In the genomic region with DNA sequence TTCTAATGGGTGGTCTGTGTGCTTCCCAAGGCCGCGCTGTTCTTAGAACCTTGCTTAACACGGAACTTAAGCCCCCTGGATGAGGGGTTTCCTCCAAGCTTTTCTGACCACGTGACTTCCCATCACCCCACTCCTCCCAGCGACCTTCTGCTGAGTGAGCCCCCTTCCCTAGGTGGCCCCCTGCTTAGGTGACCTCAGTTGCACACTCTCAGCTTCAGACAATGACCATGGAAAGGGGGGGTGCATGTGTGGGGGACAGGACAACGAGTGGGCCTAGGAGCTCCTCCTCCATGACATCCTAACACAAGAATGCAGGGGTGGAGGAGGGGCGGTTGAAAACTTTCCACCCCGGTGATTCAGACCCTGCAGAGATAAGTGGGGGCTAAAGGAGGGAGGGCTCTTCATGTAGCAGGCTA, we compare ENCODE assay signal across 8 mouse cellular contexts. TPM values are rescaled to one million over a fixed set of nuclear protein-coding genes. Genes with fewer than 3 reads are reported as not detected.
DNase-seq lines count a peak whose midpoint lies in the region; ATAC-seq and TF ChIP-seq lines count a peak whose summit lies in the region.

No protein-coding gene starts in this region.

- DNase-seq in gastrocnemius, adult 2 months, result peak; percentile 60
- DNase-seq in gastrocnemius, postnatal 36 days, result no peak
- DNase-seq in embryo, embryonic 10 days (ENCODE audit: low spot score), result peak; percentile 69
- peak; percentile 90 for DNase-seq in heart, postnatal 4 days
- peak in 1 of 3 experiments; percentile 16 for DNase-seq in liver, embryonic 14.5 days (ENCODE audit: low read depth in 3 of 3, low spot score in 3 of 3)
- no peak for DNase-seq in cerebellum, postnatal 36 days
- no peak for DNase-seq in cerebellum, adult 9-10 months

- H3K9ac ChIP-seq in liver, embryonic 14.5 days (replicated peaks), result no peak overlapping the region
- H3K9ac ChIP-seq in stomach, embryonic 16.5 days (ENCODE audit: low read length), result no peak overlapping the region; the same call in 1 of the 2 replicates

- TF ChIP-seq CTCF in gastrocnemius, adult 2 months (IDR thresholded peaks at IDR 0.05), result no peak
- TF ChIP-seq CTCF in liver, embryonic 14.5 days (IDR thresholded peaks at IDR 0.05; ENCODE audit: low read depth), result no peak

- no peak for TF ChIP-seq EP300 in liver, embryonic 14.5 days (IDR thresholded peaks at IDR 0.05; ENCODE audit: low read depth)

- H3K27me3 ChIP-seq in liver, embryonic 14.5 days (ENCODE audit: control insufficient read depth, insufficient read depth, low read length), result no peaks in the 10 kb centered on the region
- no peaks in the 10 kb centered on the region for H3K27me3 ChIP-seq in stomach, embryonic 16.5 days (ENCODE audit: control insufficient read depth, insufficient read depth, low read length)

- peak; percentile 23; the same call in 1 of the 2 replicates for ATAC-seq in liver, embryonic 14.5 days (ENCODE audit: insufficient read depth)
- ATAC-seq in stomach, embryonic 16.5 days (ENCODE audit: insufficient read depth, low FRiP score), result peak; percentile 45; the same call in 1 of the 2 replicates

- WGBS in liver, embryonic 14.5 days (ENCODE audit: insufficient replicate concordance), result 17% methylated on average over 8 of the region's 8 CpGs
- WGBS in stomach, embryonic 16.5 days, result 16% methylated on average over 8 of the region's 8 CpGs

- H3K4me3 ChIP-seq in gastrocnemius, adult 2 months, result peak overlapping the region; percentile 37; the same call in 1 of the 2 replicates
- H3K4me3 ChIP-seq in liver, embryonic 14.5 days (ENCODE audit: insufficient read depth in 1 of 2, low read depth in 2 of 2, low read length in 2 of 2), result no peak overlapping the region
- no peak overlapping the region for H3K4me3 ChIP-seq in stomach, embryonic 16.5 days (replicated peaks; ENCODE audit: low read length)

- H3K36me3 ChIP-seq in liver, embryonic 14.5 days (replicated peaks; ENCODE audit: control insufficient read depth, insufficient read depth, low read depth), result no peaks in the 10 kb centered on the region
- no peaks in the 10 kb centered on the region for H3K36me3 ChIP-seq in stomach, embryonic 16.5 days (ENCODE audit: control insufficient read depth, insufficient read depth, low read length)

- H3K27ac ChIP-seq in gastrocnemius, adult 2 months, result peak overlapping the region; percentile 63
- no peak overlapping the region for H3K27ac ChIP-seq in liver, embryonic 14.5 days
- H3K27ac ChIP-seq in stomach, embryonic 16.5 days (ENCODE audit: low read length), result peak overlapping the region; percentile 68

- no peaks in the 10 kb centered on the region for H3K9me3 ChIP-seq in liver, embryonic 14.5 days (ENCODE audit: control insufficient read depth, low read length)
- H3K9me3 ChIP-seq in stomach, embryonic 16.5 days (replicated peaks; ENCODE audit: control insufficient read depth, low read length), result no peaks in the 10 kb centered on the region

- no peak overlapping the region for H3K4me2 ChIP-seq in liver, embryonic 14.5 days (ENCODE audit: low read depth)
- H3K4me2 ChIP-seq in stomach, embryonic 16.5 days (ENCODE audit: low read depth, low read length), result peak overlapping the region; percentile 8; the same call in 1 of the 2 replicates

- H3K4me1 ChIP-seq in liver, embryonic 14.5 days (replicated peaks; ENCODE audit: control insufficient read depth in 2 of 2, insufficient read depth in 2 of 2, low read length in 1 of 2), result peaks cover 3 to 27% of the 10 kb centered on the region in 2 experiments
- peaks cover 62% of the 10 kb centered on the region for H3K4me1 ChIP-seq in stomach, embryonic 16.5 days (ENCODE audit: control insufficient read depth, insufficient read depth, low read length)

- intact Hi-C loops in gastrocnemius, adult 2 months (cut with DNase I), result no loop called here
- intact Hi-C loops in gastrocnemius, postnatal 36 days (cut with DNase I), result no loop called here

RNA-seq across cellular contexts. Expression of a gene that starts 9.2 kb away (rescaled TPM):
- total RNA-seq in gastrocnemius, adult 2 months (2021), result 1 to 10 TPM; 1.8 to 2.6 TPM
- 1 to 10 TPM; 2.4 to 2.6 TPM for total RNA-seq in gastrocnemius, postnatal 36 days (2021)
- 10 to 100 TPM; 10.1 to 10.9 TPM for total RNA-seq in heart, postnatal 4 days (2021)
- polyA plus RNA-seq in liver, embryonic 14.5 days (2012; rRNA removed), result 1.6 TPM in 2 replicates
- polyA plus RNA-seq in liver, embryonic 14.5 days (2014; fragmentation: Nextera tagmentation; extraction: Ambion mirVana), result 0.29 and 0.45 TPM in 2 replicates
- 9.5 and 12.1 TPM in 2 replicates for polyA plus RNA-seq in stomach, embryonic 16.5 days (2015; fragmentation: Nextera tagmentation; extraction: Ambion mirVana)

RNA-seq across cellular contexts. Expression of a gene that starts 57.8 kb away (rescaled TPM):
- under 1 TPM in 1 of 2 experiments, not detected in 1; 0.20 TPM for total RNA-seq in gastrocnemius, adult 2 months (2021)
- under 1 TPM; 0.18 to 0.22 TPM for total RNA-seq in gastrocnemius, postnatal 36 days (2021)
- total RNA-seq in heart, postnatal 4 days (2021), result under 1 TPM; 0.43 to 0.62 TPM
- 0.03 and 0.09 TPM in 2 replicates for polyA plus RNA-seq in liver, embryonic 14.5 days (2012; rRNA removed)
- 0.09 TPM in 1 of 2 replicates, not detected in the other for polyA plus RNA-seq in liver, embryonic 14.5 days (2014; fragmentation: Nextera tagmentation; extraction: Ambion mirVana)
- 3.0 and 3.5 TPM in 2 replicates for polyA plus RNA-seq in stomach, embryonic 16.5 days (2015; fragmentation: Nextera tagmentation; extraction: Ambion mirVana)

Comparison
In these comparisons a context has a peak if more than half of its experiments do, and no peak if none do; other contexts are left out.
1. DNase-seq: peak in gastrocnemius, adult 2 months (single experiment), embryo, embryonic 10 days (single experiment) and heart, postnatal 4 days (single experiment); none in gastrocnemius, postnatal 36 days (0 of 2), cerebellum, postnatal 36 days (0 of 2) and cerebellum, adult 9-10 months (single experiment).